Comparison of ENCODE assay signal across 9 mouse cellular contexts in the genomic region with DNA sequence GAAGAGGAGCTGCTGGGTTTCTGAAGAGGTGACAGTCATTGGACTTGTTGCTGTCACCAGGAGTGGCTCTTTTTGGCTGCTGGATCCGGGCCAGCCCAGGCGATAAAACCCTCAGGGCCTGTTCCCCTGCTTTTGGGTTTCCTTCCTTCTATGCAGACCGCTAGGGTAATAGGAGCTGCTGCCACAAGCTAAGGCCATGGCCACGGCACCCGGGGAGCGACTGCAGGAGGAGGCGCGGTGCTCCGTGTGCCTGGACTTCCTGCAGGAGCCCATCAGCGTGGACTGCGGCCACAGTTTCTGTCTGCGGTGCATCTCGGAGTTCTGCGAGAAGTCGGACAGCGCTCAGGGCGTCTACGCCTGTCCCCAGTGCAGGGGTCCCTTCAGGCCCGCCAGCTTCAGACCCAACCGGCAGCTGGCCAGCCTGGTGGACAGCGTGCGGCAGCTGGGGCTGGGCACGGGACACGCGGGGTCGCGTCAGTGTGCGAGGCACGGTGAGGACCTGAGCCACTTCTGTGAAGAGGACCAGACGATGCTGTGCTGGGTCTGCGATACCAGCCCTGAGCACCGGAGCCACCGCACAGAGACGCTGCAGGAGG. TPM values are rescaled to one million over a fixed set of nuclear protein-coding genes. Genes with fewer than 3 reads are reported as not detected.
DNase-seq lines count a peak whose midpoint lies in the region; ATAC-seq and TF ChIP-seq lines count a peak whose summit lies in the region.
"Had no signal": no experiment of that assay in that cellular context is flagged by ENCODE, and none has a peak within 500 bp of the region (broad histone marks: within the 10 kb centered on the region; RNA-seq: fewer than 3 reads in every experiment).

Trim58 (plus strand) TSS at position 194 of the 596 bp plus-strand sequence.

- peak within 1 kb of the TSS; percentile 83 for H3K27ac ChIP-seq in heart, embryonic 10.5 days
- no peak within 1 kb of the TSS for H3K27ac ChIP-seq in ES-E14 (ENCODE audit: insufficient read depth, low read depth, low read length, poor library complexity, severe bottlenecking)
- peak within 1 kb of the TSS; percentile 99 for H3K27ac ChIP-seq in liver, embryonic 15.5 days (replicated peaks)
- H3K27ac ChIP-seq: macrophage had no signal

- H3K4me1 ChIP-seq in heart, embryonic 10.5 days, result peaks cover 9% of the 10 kb centered on the region
- no peaks in the 10 kb centered on the region for H3K4me1 ChIP-seq in ES-E14 (ENCODE audit: control insufficient read depth in 2 of 2, insufficient read depth in 2 of 2, low read length in 2 of 2, poor library complexity in 1 of 2)
- H3K4me1 ChIP-seq in liver, embryonic 15.5 days (replicated peaks), result peaks cover 56% of the 10 kb centered on the region

- H3K4me2 ChIP-seq in liver, embryonic 15.5 days, result peak within 1 kb of the TSS; percentile 79

- H3K9ac ChIP-seq in ES-E14 (ENCODE audit: insufficient read depth, low read depth, low read length, poor library complexity, severe bottlenecking), result no peak within 1 kb of the TSS
- peak within 1 kb of the TSS; percentile 94 for H3K9ac ChIP-seq in liver, embryonic 15.5 days

- peak; percentile 80 for DNase-seq in heart, embryonic 10.5 days (ENCODE audit: low spot score)
- DNase-seq in heart, adult 8-10 months (ENCODE audit: low spot score), result no peak
- no peak for DNase-seq in ES-E14 (ENCODE audit: low read depth, low spot score)
- DNase-seq in embryo, embryonic 10.5 days (ENCODE audit: low spot score), result peak; percentile 39
- DNase-seq in heart, postnatal 4 days, result peak; percentile 17
- DNase-seq in spleen, postnatal 36 days (ENCODE audit: low spot score in 2 of 2), result peak; percentile 42 to 71
- DNase-seq in frontal cortex, adult 2 months (ENCODE audit: extremely low spot score in 1 of 2, low spot score in 1 of 2), result no peak

- in situ Hi-C loops in ES-E14 (cut with MboI; ENCODE audit: low sequenced_read_pairs in 2 of 2, unreplicated experiment in 2 of 2), result no loop called here

- 2% methylated on average over 34 of the region's 34 CpGs for WGBS in heart, embryonic 10.5 days
- 1% methylated on average over 34 of the region's 34 CpGs for WGBS in liver, embryonic 15.5 days (ENCODE audit: insufficient replicate concordance)

- peak within 1 kb of the TSS; percentile 58 for H3K4me3 ChIP-seq in heart, embryonic 10.5 days
- peak within 1 kb of the TSS; percentile 23 to 58; a peak in 3 of 4 replicates for H3K4me3 ChIP-seq in ES-E14 (ENCODE audit: insufficient read depth in 1 of 2, low read depth in 1 of 2, low read length in 2 of 2, poor library complexity in 1 of 2, severe bottlenecking in 1 of 2)
- H3K4me3 ChIP-seq in liver, embryonic 15.5 days (replicated peaks), result peak within 1 kb of the TSS; percentile 75

- H3K27me3 ChIP-seq in heart, embryonic 10.5 days (ENCODE audit: insufficient read depth, poor library complexity, severe bottlenecking), result peaks cover 47% of the 10 kb centered on the region
- peaks cover 11% of the 10 kb centered on the region; the same call in 1 of the 2 replicates for H3K27me3 ChIP-seq in liver, embryonic 15.5 days

- ATAC-seq in liver, embryonic 15.5 days (ENCODE audit: insufficient read depth), result peak; percentile 32

- H3K9me3 ChIP-seq in heart, embryonic 10.5 days, result no peaks in the 10 kb centered on the region
- H3K9me3 ChIP-seq in ES-E14 (ENCODE audit: control insufficient read depth, insufficient read depth, low read depth, low read length), result no peaks in the 10 kb centered on the region
- no peaks in the 10 kb centered on the region for H3K9me3 ChIP-seq in liver, embryonic 15.5 days (replicated peaks)

- H3K36me3 ChIP-seq in heart, embryonic 10.5 days, result no peaks in the 10 kb centered on the region
- no peaks in the 10 kb centered on the region for H3K36me3 ChIP-seq in ES-E14 (ENCODE audit: control insufficient read depth, insufficient read depth, low read length, poor library complexity, severe bottlenecking)
- H3K36me3 ChIP-seq in liver, embryonic 15.5 days (replicated peaks), result peaks cover 25% of the 10 kb centered on the region

TF ChIP-seq in ES-E14, 5 proteins besides CTCF, POLR2A, EP300 and RAD21:
- no peak for TF ChIP-seq ZNF384 (IDR thresholded peaks at IDR 0.05; ENCODE audit: low read depth, low read length)
- TF ChIP-seq MAFK (IDR thresholded peaks at IDR 0.05; ENCODE audit: insufficient read depth, low read depth, low read length), result no peak
- no peak for TF ChIP-seq ZC3H11A (IDR thresholded peaks at IDR 0.05; ENCODE audit: borderline replicate concordance, low read depth, low read length)
- no peak for TF ChIP-seq HCFC1 (IDR thresholded peaks at IDR 0.05; ENCODE audit: borderline replicate concordance, insufficient read depth, low read length)
- no peak for TF ChIP-seq CHD2 (IDR thresholded peaks at IDR 0.05; ENCODE audit: low read depth, low read length)

RNA-seq across cellular contexts. Expression of gene Trim58, which starts in this region (rescaled TPM):
- polyA plus RNA-seq in heart, embryonic 10.5 days (2016; fragmentation: Nextera tagmentation; extraction: Ambion mirVana), result 1.1 and 1.2 TPM in 2 replicates
- total RNA-seq in heart, adult 8-10 months (2022), result not detected
- total RNA-seq in ES-E14 (2012; rRNA removed), result not detected in 2 replicates
- under 1 TPM in 1 of 2 experiments, not detected in 1; 0.23 TPM for total RNA-seq in heart, postnatal 4 days (2021)
- 13.7 and 14.0 TPM in 2 replicates for polyA plus RNA-seq in liver, embryonic 15.5 days (2015; fragmentation: Nextera tagmentation; extraction: Ambion mirVana)
- polyA plus RNA-seq in frontal cortex, adult 2 months (2012; rRNA removed), result 0.08 and 0.12 TPM in 2 replicates
- polyA plus RNA-seq: macrophage had no signal

Comparison
In these comparisons a context has a peak if more than half of its experiments do, and no peak if none do; other contexts are left out.
1. DNase-seq: peak in heart, embryonic 10.5 days (single experiment), embryo, embryonic 10.5 days (single experiment) and spleen, postnatal 36 days (2 of 2); none in heart, adult 8-10 months (single experiment), ES-E14 (single experiment) and frontal cortex, adult 2 months (0 of 2).
2. Peak in DNase-seq in heart, postnatal 4 days; RNA of the gene not detected or under 1 TPM.
3. Peak in every context shown above with its lines, with median percentiles within 50 percentile points of each other: H3K4me3 ChIP-seq.